Mouse (Mus musculus): Measurements from ENCODE around the gene AC141477.1.

The AC141477.1 gene

DNA sequence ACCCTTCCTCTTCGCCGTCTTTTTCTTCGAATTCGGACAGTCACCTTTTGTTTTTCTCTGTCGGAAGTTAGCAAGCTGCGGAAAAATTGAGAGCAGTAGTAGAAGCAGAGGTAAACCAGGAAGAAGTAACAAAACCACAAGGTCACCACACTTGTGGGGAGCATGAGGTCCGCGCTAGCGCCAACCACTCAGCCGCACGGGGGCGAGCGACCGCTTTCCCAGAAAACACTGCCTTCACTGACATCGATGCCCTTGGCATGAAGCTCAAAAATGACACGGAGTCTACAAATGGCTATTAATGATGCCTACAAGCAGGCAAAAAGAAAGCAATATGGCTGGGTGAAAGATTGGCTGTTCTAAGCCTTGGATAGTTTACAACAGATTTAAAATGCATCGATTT is at the start of gene AC141477.1:
Gene AC141477.1 (minus strand): TSS at position 164 of the 400 bp plus-strand sequence.
- DNase-seq (ENCODE audit: low spot score), result no peak

DNA sequence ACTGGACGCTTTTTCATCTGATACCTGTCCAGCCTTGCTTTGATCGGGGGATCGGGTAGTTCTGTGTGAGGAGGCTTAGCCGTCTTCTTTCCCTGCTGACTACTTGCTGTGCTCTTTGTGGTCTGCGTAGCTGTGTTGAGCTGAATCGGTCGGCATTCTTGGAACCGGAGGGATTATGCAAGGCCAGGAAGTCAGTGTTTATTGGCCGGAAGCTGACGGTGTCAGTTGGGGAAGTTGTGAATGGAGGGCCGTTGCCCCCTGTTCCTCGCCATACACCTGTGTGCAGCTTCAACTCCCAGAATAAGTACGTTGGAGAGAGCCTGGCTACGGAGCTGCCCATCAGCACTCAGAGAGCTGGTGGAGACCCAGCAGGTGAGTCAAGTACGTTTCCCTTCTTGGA is 49.0 kb upstream of the AC141477.1 start:
- DNase-seq (ENCODE audit: low spot score), result no peak

DNA sequence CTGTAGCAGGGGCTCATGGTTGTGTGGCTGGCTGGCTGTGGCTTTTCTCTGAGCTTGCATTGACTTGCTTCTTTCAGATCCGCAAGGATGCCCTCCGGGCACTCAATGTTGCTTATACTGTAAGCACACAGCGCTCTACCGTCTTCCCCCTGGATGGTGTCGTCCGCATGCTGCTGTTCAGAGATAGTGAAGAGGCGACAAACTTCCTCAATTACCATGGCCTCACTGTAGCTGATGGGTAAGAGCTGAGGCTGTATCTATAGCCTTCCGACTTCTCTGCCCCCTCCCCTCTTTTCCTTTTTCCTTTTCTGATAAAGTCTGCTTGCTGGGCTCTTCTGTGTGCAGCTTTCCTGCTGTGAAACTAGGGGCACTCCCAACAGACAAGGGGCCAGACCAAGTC is 48.0 kb upstream of the AC141477.1 start:
- no peak for DNase-seq (ENCODE audit: low spot score)

- no peak for DNase-seq (ENCODE audit: low spot score)
Measured at GRCm38 (mm10) chr10:76486302-76486701, 46.1 kb upstream of the AC141477.1 start.

- no peak for DNase-seq (ENCODE audit: low spot score)
Measured at GRCm38 (mm10) chr10:76481480-76481879, 41.2 kb upstream of the AC141477.1 start.

DNA sequence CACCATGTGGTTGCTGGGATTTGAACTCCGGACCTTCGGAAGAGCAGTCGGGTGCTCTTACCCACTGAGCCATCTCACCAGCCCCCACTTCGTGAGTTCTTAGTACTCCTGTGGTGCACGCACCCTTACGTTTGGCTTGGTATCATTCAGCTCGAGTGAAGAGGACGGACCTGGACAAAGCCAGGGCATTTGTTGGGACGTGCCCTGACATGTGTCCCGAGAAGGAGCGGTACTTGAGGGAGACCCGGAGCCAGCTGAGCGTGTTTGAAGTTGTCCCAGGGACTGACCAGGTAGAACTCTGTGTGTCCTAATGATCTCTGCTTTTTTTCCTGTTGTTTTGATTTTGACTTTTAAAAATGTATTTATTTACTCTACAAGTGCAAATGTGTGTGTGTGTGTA is 40.6 kb upstream of the AC141477.1 start:
- DNase-seq (ENCODE audit: low spot score), result no peak

- DNase-seq (ENCODE audit: low spot score), result no peak
Measured at GRCm38 (mm10) chr10:76473759-76474158, 33.5 kb upstream of the AC141477.1 start.

GRCm38 (mm10) chr10:76468203-76469162 is 28.2 kb upstream of the AC141477.1 start, which contains the start of the genes Mcm3ap and Ybey:
Mcm3ap (plus strand) TSS chr10:76468927.
Ybey (minus strand) TSS chr10:76469114.
- DNase-seq (ENCODE audit: low spot score), result peak; percentile 37

- no peak for DNase-seq (ENCODE audit: low spot score)
Measured at GRCm38 (mm10) chr10:76462721-76463120, 22.5 kb upstream of the AC141477.1 start.

- no peak for DNase-seq (ENCODE audit: low spot score)
Measured at GRCm38 (mm10) chr10:76462312-76462711, 22.1 kb upstream of the AC141477.1 start.

GRCm38 (mm10) chr10:76461255-76461654 is 21.0 kb upstream of the AC141477.1 start:
- no peak for DNase-seq (ENCODE audit: low spot score)

DNA sequence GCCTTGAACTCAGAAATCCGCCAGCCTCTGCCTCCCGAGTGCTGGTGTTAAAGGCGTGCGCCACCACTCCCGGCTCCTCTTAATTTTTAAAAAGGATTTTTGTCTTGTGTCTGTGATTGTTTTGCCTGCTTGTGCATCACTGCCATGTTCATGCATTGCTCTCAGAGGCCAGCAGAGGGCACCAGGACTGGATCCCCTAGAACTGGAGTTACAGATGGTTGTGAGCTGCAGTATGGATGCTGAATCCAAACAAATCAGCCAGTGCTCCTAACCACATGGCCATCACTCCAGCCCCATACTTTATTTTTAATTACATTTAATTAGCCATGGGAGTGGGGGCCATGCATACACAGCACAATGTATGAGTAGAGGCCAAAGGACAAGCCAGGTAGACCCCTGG is 15.0 kb upstream of the AC141477.1 start:
- DNase-seq (ENCODE audit: low spot score), result no peak

DNA sequence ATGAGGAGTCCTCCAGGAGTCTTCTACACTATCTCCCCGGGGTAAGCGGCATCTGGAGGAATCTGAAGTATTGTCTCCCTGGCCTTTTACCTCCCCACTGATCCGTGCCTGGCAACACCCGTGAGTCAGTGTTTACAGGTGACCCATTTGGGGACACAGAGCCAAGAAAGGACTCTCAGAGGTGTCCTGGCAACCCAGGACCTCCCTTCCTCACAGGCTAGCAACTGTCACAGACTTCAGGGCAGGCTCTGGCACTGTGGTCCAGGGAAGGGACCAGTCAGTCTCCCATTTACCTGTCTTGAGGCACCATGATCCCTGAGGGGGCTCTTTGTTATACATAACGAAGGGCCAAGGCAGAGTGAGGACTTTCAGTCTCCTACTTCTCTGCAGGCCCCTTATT is 8.6 kb upstream of the AC141477.1 start, which contains the start of gene 2610028H24Rik:
Gene 2610028H24Rik (plus strand): TSS at position 231 of the 400 bp plus-strand sequence.
- DNase-seq (ENCODE audit: low spot score), result no peak

DNA sequence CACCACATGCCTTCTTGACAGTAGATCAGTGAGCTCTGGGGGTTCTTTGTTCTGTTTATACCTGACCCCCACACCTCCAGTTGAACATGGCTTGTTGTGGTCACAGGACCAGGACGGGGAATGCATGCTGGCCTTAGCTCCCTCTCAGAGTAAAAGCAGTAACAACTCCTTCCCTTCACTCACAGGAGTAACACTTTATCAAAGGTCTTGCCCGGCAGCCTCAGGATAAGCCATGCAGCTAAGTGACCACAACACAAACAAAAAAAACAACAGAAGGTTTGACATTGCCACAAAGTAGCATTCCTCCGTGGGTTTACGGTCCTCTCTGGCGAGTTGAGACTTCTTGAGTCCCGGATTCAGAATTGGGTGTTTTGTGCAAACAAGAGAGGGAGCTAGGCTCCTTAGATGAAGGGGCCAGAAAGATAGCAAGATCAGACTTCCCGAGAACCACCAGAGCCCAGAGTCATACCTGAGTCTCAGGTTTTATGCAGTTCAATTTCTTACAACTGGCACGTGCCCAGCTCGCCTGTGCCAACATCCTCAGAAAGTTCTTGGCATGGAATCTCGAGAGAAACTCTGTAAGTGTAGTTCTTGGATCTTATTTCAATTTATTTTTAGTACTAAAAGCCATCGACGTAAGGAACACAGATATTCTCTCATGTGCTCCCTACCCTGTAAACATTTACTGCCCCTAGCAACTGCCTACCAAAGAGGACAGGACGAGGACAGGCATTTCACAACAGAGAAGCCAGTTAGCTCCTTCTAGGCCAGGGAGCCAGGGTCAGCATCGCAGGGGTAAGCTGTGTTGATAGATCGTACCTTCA is 7.4 kb upstream of the AC141477.1 start:
- no peak for DNase-seq (ENCODE audit: low spot score)

DNA sequence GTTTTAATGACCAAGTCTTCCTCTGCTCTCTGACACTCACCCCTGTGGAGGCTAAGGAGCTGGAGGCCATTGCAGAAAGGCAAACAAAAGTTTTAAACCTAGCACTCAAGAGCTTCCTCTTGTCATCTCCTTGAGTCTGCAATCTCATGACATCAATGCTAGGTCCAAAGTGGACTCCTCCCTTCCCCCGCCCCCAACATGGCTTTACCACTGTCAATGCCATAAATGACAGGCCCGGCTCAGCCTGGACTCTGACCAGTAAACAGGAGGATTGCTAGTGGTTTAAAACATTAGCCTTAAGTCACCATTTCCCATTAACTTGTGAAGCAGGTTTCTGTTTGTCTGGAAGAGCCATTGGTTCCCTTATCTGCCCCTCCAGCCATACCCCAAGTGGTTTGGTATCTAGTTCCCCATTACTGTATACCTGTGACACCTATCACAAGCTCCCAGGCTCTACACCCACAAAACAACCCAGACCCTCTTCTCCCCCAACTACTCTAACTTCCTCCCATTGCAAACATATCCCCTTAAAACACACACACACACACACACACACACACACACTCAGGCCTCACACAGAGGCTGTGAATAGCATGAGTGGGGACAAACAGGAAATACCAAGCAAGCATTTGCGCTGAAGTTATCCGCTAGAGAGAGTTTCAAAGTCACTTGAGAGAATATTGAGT is 5.9 kb upstream of the AC141477.1 start:
- DNase-seq (ENCODE audit: low spot score), result no peak

- DNase-seq (ENCODE audit: low spot score), result peak; percentile 91
Measured at GRCm38 (mm10) chr10:76442178-76443088, 2.2 kb upstream of the AC141477.1 start, which contains the start of gene Pcnt. Pcnt (minus strand) TSS chr10:76442786.

GRCm38 (mm10) chr10:76439107-76439890 is 945 bp downstream of the AC141477.1 start:
- DNase-seq (ENCODE audit: low spot score), result no peak

- DNase-seq (ENCODE audit: low spot score), result no peak
Measured at GRCm38 (mm10) chr10:76433925-76434324, 6.3 kb downstream of the AC141477.1 start.

- no peak for DNase-seq (ENCODE audit: low spot score)
Measured at GRCm38 (mm10) chr10:76425674-76426073, 14.6 kb downstream of the AC141477.1 start.

GRCm38 (mm10) chr10:76416811-76417210 is 23.4 kb downstream of the AC141477.1 start:
- DNase-seq (ENCODE audit: low spot score), result no peak

Measured in urinary bladder, postnatal 10 days (tissue).